In the genomic region with DNA sequence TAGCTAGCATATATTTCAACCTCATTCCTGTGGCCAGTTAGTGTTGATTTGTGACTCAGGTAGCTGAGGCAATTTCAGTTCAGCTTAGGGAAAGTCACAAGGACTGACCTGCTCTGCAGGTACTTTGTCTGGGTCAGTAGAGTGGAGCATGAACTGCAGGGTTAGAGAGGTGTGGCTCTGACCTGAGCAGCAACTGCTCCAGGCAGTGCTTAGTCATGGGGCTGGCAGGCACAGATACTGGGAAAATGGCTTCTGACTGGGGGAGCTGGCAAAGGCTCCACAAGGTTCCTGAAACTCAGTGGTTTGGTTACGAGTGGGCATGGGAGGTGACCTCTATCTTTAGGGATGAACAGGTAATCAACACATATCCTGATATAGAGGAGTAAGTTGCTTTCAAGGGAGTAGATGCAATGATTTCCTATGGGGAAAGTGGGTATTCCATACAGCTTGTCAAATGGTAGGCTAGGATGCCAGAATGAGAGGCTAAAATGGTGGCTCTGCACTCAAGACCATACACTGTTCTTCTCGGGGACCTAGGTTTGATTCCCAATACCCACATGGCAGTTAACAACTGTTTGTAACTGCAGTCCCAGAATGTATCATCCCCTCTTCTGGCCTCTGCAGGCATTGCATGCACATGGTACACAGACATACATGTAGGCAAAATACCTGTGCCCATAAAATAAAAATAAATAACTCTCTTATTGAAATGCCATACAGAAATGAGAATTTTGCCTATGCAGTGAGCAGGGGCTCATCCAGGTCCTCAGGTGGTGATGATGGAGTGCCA, we compare ENCODE assay signal across 17 mouse cellular contexts.
DNase-seq lines count a peak whose midpoint lies in the region; ATAC-seq lines count a peak whose summit lies in the region.
"Had no signal": no experiment of that assay in that cellular context is flagged by ENCODE, and none has a peak within 500 bp of the region (broad histone marks: within the 10 kb centered on the region; RNA-seq: fewer than 3 reads in every experiment).

No protein-coding gene starts in this region.

- H3K4me3 ChIP-seq in heart, embryonic 13.5 days: no peak overlapping the region
- H3K4me3 ChIP-seq in liver, embryonic 16.5 days (ENCODE audit: low read depth, low read length): no peak overlapping the region
- H3K4me3 ChIP-seq: forebrain, embryonic 15.5 days; limb, embryonic 10.5 days had no signal

- H3K36me3 ChIP-seq in heart, embryonic 13.5 days: no peaks in the 10 kb centered on the region
- no peaks in the 10 kb centered on the region for H3K36me3 ChIP-seq in liver, embryonic 16.5 days (ENCODE audit: control insufficient read depth, insufficient read depth)
- H3K36me3 ChIP-seq: forebrain, embryonic 15.5 days; limb, embryonic 10.5 days had no signal

- no peak overlapping the region for H3K9ac ChIP-seq in heart, embryonic 13.5 days
- no peak overlapping the region for H3K9ac ChIP-seq in liver, embryonic 16.5 days (ENCODE audit: low read depth, low read length)
- H3K9ac ChIP-seq: forebrain, embryonic 15.5 days had no signal

- ATAC-seq in heart, embryonic 13.5 days (ENCODE audit: extremely low read depth, insufficient number of reproducible peaks, low FRiP score, low TSS enrichment): peak; percentile 68; the same call in 1 of the 2 replicates
- peak; percentile 99 for ATAC-seq in erythroblast, adult 5-6 weeks (replicated peaks; ENCODE audit: low FRiP score, poor library complexity, severe bottlenecking)
- ATAC-seq in liver, embryonic 16.5 days (ENCODE audit: low read depth): peak; percentile 99
- ATAC-seq: activated CD4-positive, CD25-positive, alpha-beta regulatory T cell, adult 4 months; forebrain, embryonic 15.5 days; lung, postnatal 0 days had no signal

- H3K27me3 ChIP-seq in heart, embryonic 13.5 days (replicated peaks): no peaks in the 10 kb centered on the region
- no peaks in the 10 kb centered on the region for H3K27me3 ChIP-seq in liver, embryonic 16.5 days (ENCODE audit: control insufficient read depth, insufficient read depth, low read depth, low read length)
- H3K27me3 ChIP-seq: forebrain, embryonic 15.5 days had no signal

- no peak overlapping the region for H3K27ac ChIP-seq in heart, embryonic 13.5 days (replicated peaks)
- peak overlapping the region; percentile 72 for H3K27ac ChIP-seq in liver, embryonic 16.5 days (ENCODE audit: low read length)
- H3K27ac ChIP-seq: limb, embryonic 10.5 days had no signal

- H3K4me2 ChIP-seq in heart, embryonic 13.5 days: no peak overlapping the region
- peak overlapping the region; percentile 39; the same call in 1 of the 2 replicates for H3K4me2 ChIP-seq in liver, embryonic 16.5 days (ENCODE audit: low read depth, low read length)
- H3K4me2 ChIP-seq: forebrain, embryonic 15.5 days had no signal

- DNase-seq in heart, postnatal 4 days: no peak
- peak; percentile 4 for DNase-seq in ES-CJ7 (ENCODE audit: low read depth, low spot score)
- DNase-seq in thymus, adult 18-20 months: no peak
- no peak for DNase-seq in embryo, embryonic 11 days
- no peak for DNase-seq in testis, postnatal 10 days (ENCODE audit: low spot score)
- DNase-seq: B cell, adult 2 months; cerebellum, adult 11 months; gastrocnemius, postnatal 36 days; kidney, postnatal 14 days; right cerebral cortex, adult 18-20 months had no signal

- 75% methylated on average over 2 of the region's 2 CpGs for WGBS in heart, embryonic 13.5 days
- WGBS in liver, embryonic 16.5 days (ENCODE audit: insufficient replicate concordance): 37% methylated on average over 2 of the region's 2 CpGs

- peaks cover 8% of the 10 kb centered on the region; the same call in 1 of the 2 replicates for H3K4me1 ChIP-seq in heart, embryonic 13.5 days
- peaks cover 20% of the 10 kb centered on the region for H3K4me1 ChIP-seq in liver, embryonic 16.5 days (ENCODE audit: control insufficient read depth, low read depth, low read length)
- H3K4me1 ChIP-seq: limb, embryonic 10.5 days had no signal

- no peaks in the 10 kb centered on the region; the same call in 1 of the 2 replicates for H3K9me3 ChIP-seq in heart, embryonic 13.5 days
- no peaks in the 10 kb centered on the region for H3K9me3 ChIP-seq in liver, embryonic 16.5 days (replicated peaks; ENCODE audit: control insufficient read depth, low read length)
- H3K9me3 ChIP-seq: forebrain, embryonic 15.5 days; limb, embryonic 10.5 days had no signal
